Mouse (Mus musculus): ENCODE results near the gene Kdelc2. TPM values are rescaled to one million over a fixed set of nuclear protein-coding genes. Genes with fewer than 3 reads are reported as not detected.

Gene Kdelc2
- total RNA-seq, 2 experiments from 2014 or later: 9.4 to 9.5 TPM

GRCm38 (mm10) chr9:53380595-53380994 is 3.2 kb upstream of the Kdelc2 start:
- intact Hi-C loops (cut with DNase I): no loop called here
- DNase-seq (ENCODE audit: low spot score): no peak

- DNase-seq (ENCODE audit: low spot score): no peak
- intact Hi-C loops (cut with DNase I): no loop called here
Measured at GRCm38 (mm10) chr9:53381113-53381615, 2.7 kb upstream of the Kdelc2 start.

GRCm38 (mm10) chr9:53384873-53385272 is 1.0 kb downstream of the Kdelc2 start:
- intact Hi-C loops (cut with DNase I): no loop called here
- DNase-seq (ENCODE audit: low spot score): no peak

GRCm38 (mm10) chr9:53387431-53387830 is 3.6 kb downstream of the Kdelc2 start:
- intact Hi-C loops (cut with DNase I): no loop called here
- no peak for DNase-seq (ENCODE audit: low spot score)

GRCm38 (mm10) chr9:53389109-53389508 is 5.3 kb downstream of the Kdelc2 start:
- DNase-seq (ENCODE audit: low spot score): no peak
- intact Hi-C loops (cut with DNase I): no loop called here

- no peak for DNase-seq (ENCODE audit: low spot score)
- intact Hi-C loops (cut with DNase I): no loop called here
Measured at GRCm38 (mm10) chr9:53390136-53390535, 6.3 kb downstream of the Kdelc2 start.

- intact Hi-C loops (cut with DNase I): loop anchor here (1.0 kb wide), 1 partner anchor 144 kb away; no protein-coding TSS in a partner anchor
- DNase-seq (ENCODE audit: low spot score): no peak
Measured at GRCm38 (mm10) chr9:53397685-53398387, 14.0 kb downstream of the Kdelc2 start.

GRCm38 (mm10) chr9:53398388-53398700 is 14.5 kb downstream of the Kdelc2 start:
- intact Hi-C loops (cut with DNase I): loop anchor here (1.0 kb wide), 1 partner anchor 144 kb away; no protein-coding TSS in a partner anchor
- no peak for DNase-seq (ENCODE audit: low spot score)

GRCm38 (mm10) chr9:53399537-53399936 is 15.7 kb downstream of the Kdelc2 start:
- intact Hi-C loops (cut with DNase I): no loop called here
- DNase-seq (ENCODE audit: low spot score): no peak

GRCm38 (mm10) chr9:53400696-53401095 is 16.9 kb downstream of the Kdelc2 start:
- no peak for DNase-seq (ENCODE audit: low spot score)
- intact Hi-C loops (cut with DNase I): no loop called here

GRCm38 (mm10) chr9:53401146-53401545 is 17.3 kb downstream of the Kdelc2 start:
- intact Hi-C loops (cut with DNase I): no loop called here
- no peak for DNase-seq (ENCODE audit: low spot score)

- intact Hi-C loops (cut with DNase I): no loop called here
- DNase-seq (ENCODE audit: low spot score): peak; percentile 13
Measured at GRCm38 (mm10) chr9:53402291-53402711, 18.5 kb downstream of the Kdelc2 start, which contains the start of gene 4930550C14Rik. 4930550C14Rik (plus strand) TSS chr9:53402325.

GRCm38 (mm10) chr9:53402991-53403390 is 19.2 kb downstream of the Kdelc2 start:
- no peak for DNase-seq (ENCODE audit: low spot score)
- intact Hi-C loops (cut with DNase I): no loop called here

GRCm38 (mm10) chr9:53404050-53404752 is 20.4 kb downstream of the Kdelc2 start:
- DNase-seq (ENCODE audit: low spot score): no peak
- intact Hi-C loops (cut with DNase I): no loop called here

- peak; percentile 53 for DNase-seq (ENCODE audit: low spot score)
- intact Hi-C loops (cut with DNase I): no loop called here
Measured at GRCm38 (mm10) chr9:53404753-53405722, 21.2 kb downstream of the Kdelc2 start.

- DNase-seq (ENCODE audit: low spot score): no peak
- intact Hi-C loops (cut with DNase I): no loop called here
Measured at GRCm38 (mm10) chr9:53408548-53408947, 24.7 kb downstream of the Kdelc2 start.

GRCm38 (mm10) chr9:53408953-53409361 is 25.1 kb downstream of the Kdelc2 start:
- intact Hi-C loops (cut with DNase I): no loop called here
- no peak for DNase-seq (ENCODE audit: low spot score)

- no peak for DNase-seq (ENCODE audit: low spot score)
- intact Hi-C loops (cut with DNase I): no loop called here
Measured at GRCm38 (mm10) chr9:53409427-53409826, 25.6 kb downstream of the Kdelc2 start.

- no peak for DNase-seq (ENCODE audit: low spot score)
- intact Hi-C loops (cut with DNase I): no loop called here
Measured at GRCm38 (mm10) chr9:53422133-53422896, 38.5 kb downstream of the Kdelc2 start.
